Mouse (Mus musculus): ENCODE results near the gene Rbbp5. TPM values are rescaled to one million over a fixed set of nuclear protein-coding genes. Genes with fewer than 3 reads are reported as not detected.
A peak's percentile ranks its signal among the peaks of the same experiment; 100 is the strongest.
"Not testable (repeated sequence)": the region's sequence is repeated elsewhere in the genome, so short reads cannot be mapped to it uniquely, and the experiment has no call there.

The Rbbp5 gene
- polyA plus RNA-seq, 1 experiment from 2014 or later = 49.7 TPM

DNA sequence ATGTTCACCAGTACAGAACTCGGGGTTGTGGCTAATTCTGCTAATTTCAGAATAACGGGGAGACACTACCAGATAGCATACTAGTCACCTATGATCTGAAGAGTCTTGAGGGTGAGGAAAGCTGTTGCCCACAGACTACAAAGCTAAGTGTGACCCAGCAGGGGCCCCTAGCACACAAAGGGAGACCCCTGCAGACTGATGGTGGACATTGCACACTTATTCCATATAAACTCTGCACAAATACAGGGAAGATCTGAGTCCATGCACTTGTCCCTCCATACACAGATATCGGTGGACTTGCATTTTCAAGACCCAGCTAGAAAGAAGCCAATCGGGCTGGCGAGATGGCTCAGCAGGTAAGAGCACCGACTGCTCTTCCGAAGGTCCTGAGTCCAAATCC, 7.6 kb upstream of the Rbbp5 start:
- Histone ChIP-seq H3K27ac (no peak overlapping the region), H3K4me1 (peaks cover 3% of the 10 kb centered on the region; the same call in 1 of the 2 replicates), H3K9me3 (replicated peaks) (no peaks in the 10 kb centered on the region), H3K36me3 (peaks cover 34% of the 10 kb centered on the region), H3K27me3 (no peaks in the 10 kb centered on the region), H3K9ac (no peak overlapping the region), H3K4me3 (replicated peaks) (no peak overlapping the region), H3K4me2 (no peak overlapping the region)
- WGBS = 94% methylated on average over 7 of the region's 7 CpGs
- ATAC-seq (replicated peaks; ENCODE audit: low FRiP score) = no peak

DNA sequence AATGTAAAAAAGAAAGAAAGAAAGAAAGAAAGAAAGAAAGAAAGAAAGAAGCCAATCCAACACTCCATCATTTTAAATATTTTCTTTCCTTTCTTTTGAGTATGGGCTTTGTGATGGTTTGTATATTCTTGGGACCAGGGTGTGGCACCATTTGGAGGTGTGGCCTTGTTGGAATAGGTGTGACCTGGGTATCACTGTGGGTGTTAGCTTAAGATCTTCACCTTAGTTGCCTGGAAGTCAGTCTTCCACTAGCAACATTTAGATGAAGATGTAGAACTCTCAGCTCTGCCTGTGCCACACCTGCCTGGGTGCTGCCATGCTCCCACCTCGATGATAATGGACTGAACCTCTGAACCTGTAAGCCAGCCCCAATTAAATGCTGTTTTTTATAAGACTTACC, 7.1 kb upstream of the Rbbp5 start:
- peaks cover 29% of the 10 kb centered on the region for H3K36me3 ChIP-seq
- H3K27ac ChIP-seq; H3K4me1 ChIP-seq; H3K27me3 ChIP-seq; H3K9ac ChIP-seq; H3K4me3 ChIP-seq (replicated peaks); H3K4me2 ChIP-seq; ATAC-seq (replicated peaks; ENCODE audit: low FRiP score); H3K9me3 ChIP-seq (replicated peaks): not testable (repeated sequence)
- WGBS = 97% methylated on average over 1 of the region's 1 CpGs

DNA sequence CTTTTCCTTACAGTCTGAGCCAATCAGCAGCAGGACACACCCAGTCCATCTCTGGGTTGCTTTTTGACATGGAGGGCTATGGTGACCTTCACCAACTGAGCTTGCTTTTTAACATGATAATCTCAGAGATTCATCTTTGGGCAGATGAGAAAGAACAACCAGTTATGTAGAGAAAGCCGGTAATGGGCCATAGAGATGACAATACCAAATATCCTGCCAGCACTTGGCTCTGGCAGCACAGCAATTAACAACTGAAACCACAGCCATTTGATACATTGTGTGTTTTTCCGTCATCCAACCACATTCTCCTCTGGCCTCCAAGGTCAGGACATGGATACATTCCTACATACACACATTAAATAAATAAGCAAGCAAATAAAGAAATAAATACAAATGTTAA, 6.1 kb upstream of the Rbbp5 start:
- Histone ChIP-seq H3K27ac (no peak overlapping the region), H3K4me2 (no peak overlapping the region), H3K4me3 (replicated peaks) (no peak overlapping the region), H3K9me3 (replicated peaks) (no peaks in the 10 kb centered on the region), H3K9ac (no peak overlapping the region), H3K36me3 (peaks cover 19% of the 10 kb centered on the region), H3K27me3 (no peaks in the 10 kb centered on the region), H3K4me1 (peaks cover 8% of the 10 kb centered on the region; the same call in 1 of the 2 replicates)
- ATAC-seq (replicated peaks; ENCODE audit: low FRiP score) = no peak
- WGBS = 92% methylated on average over 2 of the region's 2 CpGs

DNA sequence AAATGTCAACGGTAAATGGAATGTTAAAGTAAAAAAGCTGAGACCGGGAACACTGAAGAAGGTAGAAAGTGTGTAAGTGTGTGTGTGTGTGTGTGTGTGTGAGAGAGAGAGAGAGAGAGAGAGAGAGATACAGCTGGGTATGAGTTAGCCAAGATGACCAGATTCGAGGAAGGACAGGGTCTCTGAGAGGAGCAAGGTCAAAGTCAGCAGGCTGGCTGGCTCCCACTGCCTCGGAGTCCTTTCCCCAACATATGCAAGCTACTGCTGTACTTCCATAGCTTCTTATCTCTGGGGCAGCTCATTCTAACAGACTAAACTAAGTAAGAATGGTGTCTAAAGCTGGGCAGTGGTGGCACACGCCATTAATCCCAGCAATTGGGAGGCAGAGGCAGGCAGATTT, 5.7 kb upstream of the Rbbp5 start:
- Histone ChIP-seq H3K4me3 (replicated peaks) (no peak overlapping the region), H3K9me3 (replicated peaks) (no peaks in the 10 kb centered on the region), H3K36me3 (peaks cover 14% of the 10 kb centered on the region), H3K9ac (no peak overlapping the region), H3K4me1 (peaks cover 8% of the 10 kb centered on the region; the same call in 1 of the 2 replicates), H3K27me3 (no peaks in the 10 kb centered on the region), H3K4me2 (no peak overlapping the region), H3K27ac (no peak overlapping the region)
- ATAC-seq (replicated peaks; ENCODE audit: low FRiP score) = no peak
- 87% methylated on average over 5 of the region's 5 CpGs for WGBS

DNA sequence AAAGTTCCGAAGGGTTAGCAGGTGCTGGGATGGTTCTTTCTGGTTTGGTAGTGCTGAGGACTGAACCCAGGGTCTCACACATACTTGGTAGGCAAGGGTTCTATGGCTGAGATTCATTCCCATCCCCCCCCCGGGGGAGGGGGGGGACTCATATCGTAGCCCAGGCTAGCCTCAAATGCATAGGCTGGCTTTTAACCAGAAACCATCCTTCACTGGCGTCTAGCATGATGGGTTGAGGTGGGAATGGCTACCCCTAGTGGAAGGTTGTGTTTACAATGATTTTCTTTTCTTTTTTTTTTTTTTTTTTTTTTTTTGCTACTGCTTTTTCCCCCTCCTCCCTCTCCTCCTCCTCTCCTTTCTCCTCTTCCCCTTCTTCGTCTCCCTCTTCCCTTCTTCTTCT, 4.6 kb upstream of the Rbbp5 start:
- WGBS = 54% methylated on average over 5 of the region's 5 CpGs

DNA sequence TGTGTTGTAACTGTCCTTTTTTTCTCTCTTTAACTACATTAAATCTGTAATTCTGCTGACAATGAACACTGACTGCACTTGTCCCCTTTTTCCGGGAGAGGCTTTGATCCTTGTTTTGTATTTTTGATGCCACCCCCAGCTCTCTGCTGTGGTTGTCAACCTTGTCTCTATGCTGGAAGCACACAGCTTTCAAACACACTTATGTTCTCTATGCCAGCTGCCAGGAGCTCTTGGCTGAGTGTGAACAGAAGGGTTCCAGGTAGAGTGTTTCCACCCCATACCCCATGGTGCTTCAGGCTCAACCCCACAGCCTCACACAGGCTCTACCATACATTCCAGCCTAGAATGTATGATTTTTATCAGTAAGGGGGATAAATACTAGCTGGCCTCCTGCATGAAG, 2.7 kb upstream of the Rbbp5 start:
- H3K27me3 ChIP-seq = no peaks in the 10 kb centered on the region
- no peaks in the 10 kb centered on the region for H3K9me3 ChIP-seq (replicated peaks)
- no peak overlapping the region for H3K4me3 ChIP-seq (replicated peaks)
- H3K4me1 ChIP-seq = peaks cover 18% of the 10 kb centered on the region
- WGBS = 87% methylated on average over 1 of the region's 1 CpGs
- H3K9ac ChIP-seq = no peak overlapping the region
- no peak overlapping the region for H3K27ac ChIP-seq
- ATAC-seq (replicated peaks; ENCODE audit: low FRiP score) = no peak
- H3K4me2 ChIP-seq = no peak overlapping the region
- no peaks in the 10 kb centered on the region for H3K36me3 ChIP-seq

More for the DNA sequence above, 4.6 kb upstream of the Rbbp5 start:
- H3K4me2 ChIP-seq = no peak overlapping the region
- H3K9me3 ChIP-seq (replicated peaks) = no peaks in the 10 kb centered on the region
- H3K4me1 ChIP-seq = peaks cover 8% of the 10 kb centered on the region; the same call in 1 of the 2 replicates
- no peak for ATAC-seq (replicated peaks; ENCODE audit: low FRiP score)
- no peak overlapping the region for H3K27ac ChIP-seq
- H3K36me3 ChIP-seq = peaks cover 4% of the 10 kb centered on the region; the same call in 1 of the 2 replicates
- H3K9ac ChIP-seq = no peak overlapping the region
- H3K4me3 ChIP-seq (replicated peaks) = no peak overlapping the region
- no peaks in the 10 kb centered on the region for H3K27me3 ChIP-seq

DNA sequence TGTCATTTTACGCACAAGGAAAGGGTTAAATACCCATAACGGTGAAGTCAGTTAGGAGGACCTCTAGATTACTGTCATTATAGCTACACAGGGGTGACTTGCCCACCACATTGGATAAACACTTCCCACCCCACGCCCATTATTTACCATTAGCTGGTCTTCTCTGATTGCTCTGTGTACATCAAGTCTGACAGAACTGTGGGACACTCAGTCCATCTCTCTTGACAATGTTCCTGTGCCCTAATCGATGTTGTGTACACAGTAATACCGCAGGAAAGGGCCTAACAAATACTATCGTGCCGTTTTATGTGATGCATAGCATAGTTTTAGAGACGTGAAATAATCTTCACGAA, 614 bp upstream of the Rbbp5 start:
- peak overlapping the region; percentile 79 for H3K4me2 ChIP-seq
- no peaks in the 10 kb centered on the region for H3K36me3 ChIP-seq
- no peaks in the 10 kb centered on the region for H3K27me3 ChIP-seq
- ATAC-seq (replicated peaks; ENCODE audit: low FRiP score) = peak; percentile 65
- H3K4me3 ChIP-seq (replicated peaks) = peak overlapping the region; percentile 75
- H3K9ac ChIP-seq = peak overlapping the region; percentile 78
- H3K4me1 ChIP-seq = peaks cover 18% of the 10 kb centered on the region
- WGBS = 6% methylated on average over 9 of the region's 9 CpGs
- no peaks in the 10 kb centered on the region for H3K9me3 ChIP-seq (replicated peaks)
- peak overlapping the region; percentile 74 for H3K27ac ChIP-seq

DNA sequence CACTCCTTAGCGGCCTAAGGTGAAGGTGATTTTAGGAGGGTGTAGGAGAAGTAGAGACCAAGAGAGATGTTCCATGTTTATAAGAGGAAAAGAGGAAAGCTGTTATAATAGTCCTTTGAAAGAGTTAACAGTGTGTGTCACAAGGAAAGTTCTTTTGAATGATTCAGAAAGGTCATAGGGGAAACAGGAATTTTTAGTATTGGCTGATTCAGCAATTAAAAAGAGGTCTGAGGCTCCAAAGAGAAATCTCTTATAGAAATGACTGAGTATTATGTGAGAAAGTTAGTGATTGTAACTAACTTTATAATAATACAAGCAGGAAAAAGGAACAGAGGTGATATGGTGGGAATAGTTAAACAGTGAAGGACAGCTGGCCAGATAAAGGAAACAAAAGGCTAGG, 2.3 kb downstream of the Rbbp5 start:
- no peak for ATAC-seq (replicated peaks; ENCODE audit: low FRiP score)
- WGBS = 92% methylated on average over 1 of the region's 1 CpGs

DNA sequence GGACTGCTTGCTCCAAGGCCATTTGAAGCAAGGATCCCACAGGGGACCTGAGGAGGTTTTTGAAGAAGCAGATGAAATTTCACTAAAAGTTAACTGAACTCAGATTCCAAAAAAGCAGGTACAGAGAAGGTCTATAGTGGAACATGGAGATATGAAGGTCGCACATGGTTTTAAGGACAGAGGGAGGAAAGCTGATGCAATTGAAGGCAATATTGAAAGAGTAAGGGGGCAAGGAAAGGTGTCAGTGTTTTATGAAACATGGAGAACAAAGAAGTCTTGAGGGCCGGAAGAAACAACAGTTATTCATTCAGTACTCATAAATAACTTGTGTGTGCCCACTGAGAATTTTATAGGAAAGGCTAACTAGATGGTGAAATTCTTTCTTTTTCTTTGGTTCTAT, 4.5 kb downstream of the Rbbp5 start:
- H3K27ac ChIP-seq = no peak overlapping the region
- WGBS = 85% methylated on average over 2 of the region's 2 CpGs

More for the DNA sequence above, 2.3 kb downstream of the Rbbp5 start:
- H3K27me3 ChIP-seq = no peaks in the 10 kb centered on the region
- H3K4me1 ChIP-seq = peaks cover 18% of the 10 kb centered on the region
- H3K36me3 ChIP-seq = 0 out of 2 replicates have a peak, but pooled peaks cover 3% of the 10 kb centered on the region
- H3K4me2 ChIP-seq = no peak overlapping the region
- no peaks in the 10 kb centered on the region for H3K9me3 ChIP-seq (replicated peaks)
- no peak overlapping the region for H3K9ac ChIP-seq
- H3K4me3 ChIP-seq (replicated peaks) = no peak overlapping the region
- no peak overlapping the region for H3K27ac ChIP-seq

DNA sequence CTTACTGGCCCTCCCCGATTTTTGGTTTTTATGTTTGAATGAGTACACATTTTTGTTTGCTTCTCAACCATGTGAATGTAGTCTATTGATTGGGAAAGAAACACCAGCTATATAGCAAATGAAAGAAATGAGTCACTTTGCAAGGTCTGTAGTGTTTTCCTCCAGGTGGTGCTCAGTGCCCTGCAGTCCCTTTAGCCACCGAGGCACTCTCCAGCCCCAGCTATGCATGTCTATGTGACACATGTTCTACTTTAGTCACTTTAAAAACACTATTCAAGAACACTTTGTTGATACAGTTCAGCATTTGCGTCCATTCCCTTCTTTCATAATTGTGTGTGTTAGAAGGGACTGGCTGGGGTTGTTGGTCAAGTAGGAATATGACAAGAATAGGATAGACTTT, 6.1 kb downstream of the Rbbp5 start:
- no peaks in the 10 kb centered on the region for H3K27me3 ChIP-seq
- no peak for ATAC-seq (replicated peaks; ENCODE audit: low FRiP score)
- H3K27ac ChIP-seq = no peak overlapping the region
- H3K4me3 ChIP-seq (replicated peaks) = no peak overlapping the region
- peaks cover 37% of the 10 kb centered on the region for H3K36me3 ChIP-seq
- no peak overlapping the region for H3K4me2 ChIP-seq
- no peak overlapping the region for H3K9ac ChIP-seq
- WGBS = 89% methylated on average over 3 of the region's 3 CpGs
- no peaks in the 10 kb centered on the region for H3K9me3 ChIP-seq (replicated peaks)
- H3K4me1 ChIP-seq = peaks cover 7% of the 10 kb centered on the region

More for the DNA sequence above, 4.5 kb downstream of the Rbbp5 start:
- Histone ChIP-seq H3K27me3 (no peaks in the 10 kb centered on the region), H3K36me3 (peaks cover 21% of the 10 kb centered on the region), H3K9me3 (replicated peaks) (no peaks in the 10 kb centered on the region), H3K4me1 (peaks cover 12% of the 10 kb centered on the region), H3K4me3 (replicated peaks) (no peak overlapping the region), H3K9ac (no peak overlapping the region), H3K4me2 (no peak overlapping the region)
- no peak for ATAC-seq (replicated peaks; ENCODE audit: low FRiP score)

DNA sequence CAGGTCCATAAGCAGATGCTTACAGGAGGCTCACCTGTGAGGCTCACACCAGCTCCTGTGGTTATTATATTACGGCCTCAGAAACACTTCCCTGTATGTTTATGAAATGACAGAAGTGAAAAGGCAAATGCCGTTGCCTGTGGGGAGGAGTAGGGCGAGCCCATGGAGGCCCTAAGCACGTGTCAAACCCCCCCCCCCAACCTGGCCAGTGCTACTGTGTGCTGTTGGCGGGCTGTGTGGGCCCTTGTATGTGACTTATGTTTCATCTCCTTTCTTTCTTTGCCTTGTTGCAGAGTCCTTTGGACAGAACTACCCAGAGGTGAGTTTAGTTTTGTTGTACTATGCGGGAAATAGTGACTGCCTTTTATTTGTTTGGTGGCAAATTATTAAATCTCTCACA, 6.6 kb downstream of the Rbbp5 start:
- WGBS = 89% methylated on average over 6 of the region's 6 CpGs
- H3K4me3 ChIP-seq (replicated peaks) = no peak overlapping the region
- no peak overlapping the region for H3K4me2 ChIP-seq
- no peak overlapping the region for H3K27ac ChIP-seq
- H3K9ac ChIP-seq = no peak overlapping the region
- peaks cover 42% of the 10 kb centered on the region for H3K36me3 ChIP-seq
- H3K27me3 ChIP-seq = no peaks in the 10 kb centered on the region
- ATAC-seq (replicated peaks; ENCODE audit: low FRiP score) = no peak
- peaks cover 2% of the 10 kb centered on the region; the same call in 1 of the 2 replicates for H3K4me1 ChIP-seq
- no peaks in the 10 kb centered on the region for H3K9me3 ChIP-seq (replicated peaks)

DNA sequence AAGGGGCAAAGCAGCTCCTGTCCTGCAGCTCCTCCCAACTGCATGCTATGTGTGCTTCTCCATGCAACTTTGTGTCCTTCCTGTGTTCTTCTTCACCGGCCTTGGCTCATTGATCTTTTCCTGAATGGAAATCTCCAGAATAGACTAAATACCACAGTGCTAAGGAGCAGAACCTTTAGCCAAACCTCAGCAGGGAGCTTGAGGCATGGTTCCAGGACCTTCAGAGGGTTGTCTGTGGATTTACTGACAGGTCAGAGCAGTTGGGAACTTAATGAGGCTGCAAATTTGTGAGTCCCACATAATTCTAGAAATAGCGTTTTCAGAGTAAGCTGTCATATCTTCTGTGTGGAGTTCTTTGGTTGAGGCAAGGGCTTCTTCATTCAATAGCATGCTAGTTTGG, 23.4 kb downstream of the Rbbp5 start:
- H3K27ac ChIP-seq = no peak overlapping the region
- no peak overlapping the region for H3K9ac ChIP-seq
- 92% methylated on average over 2 of the region's 2 CpGs for WGBS
- H3K4me1 ChIP-seq = no peaks in the 10 kb centered on the region
- H3K4me2 ChIP-seq = no peak overlapping the region
- H3K36me3 ChIP-seq = peaks cover 92% of the 10 kb centered on the region
- no peak overlapping the region for H3K4me3 ChIP-seq (replicated peaks)
- no peak for ATAC-seq (replicated peaks; ENCODE audit: low FRiP score)
- H3K27me3 ChIP-seq = no peaks in the 10 kb centered on the region
- H3K9me3 ChIP-seq (replicated peaks) = no peaks in the 10 kb centered on the region

DNA sequence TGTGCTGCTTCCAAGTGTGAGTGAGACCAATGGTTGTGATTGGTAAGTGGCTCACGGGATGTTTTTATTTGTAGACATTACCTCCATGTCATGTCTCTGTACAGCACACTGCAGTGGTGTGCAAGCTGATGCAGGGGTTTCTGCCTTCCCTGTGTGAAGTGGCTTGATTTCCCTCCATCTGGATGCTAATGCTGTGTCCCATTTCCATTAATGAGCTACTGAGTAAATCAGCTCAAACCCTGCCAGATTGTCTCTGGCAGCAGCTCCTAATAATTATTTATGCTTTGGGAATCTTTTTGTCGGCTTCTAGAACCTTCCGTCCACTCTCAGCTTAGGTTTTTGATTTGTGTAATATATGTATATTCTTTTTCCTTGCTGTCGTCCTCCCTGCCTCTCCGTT, 28.0 kb downstream of the Rbbp5 start:
- WGBS = 93% methylated on average over 5 of the region's 5 CpGs
- Histone ChIP-seq H3K4me3 (replicated peaks) (no peak overlapping the region), H3K27me3 (no peaks in the 10 kb centered on the region), H3K4me2 (no peak overlapping the region), H3K4me1 (no peaks in the 10 kb centered on the region), H3K27ac (no peak overlapping the region), H3K9me3 (replicated peaks) (no peaks in the 10 kb centered on the region), H3K36me3 (peaks cover 83% of the 10 kb centered on the region), H3K9ac (no peak overlapping the region)
- no peak for ATAC-seq (replicated peaks; ENCODE audit: low FRiP score)

Data from kidney, embryonic 15.5 days (tissue).